Mouse (Mus musculus) lung, postnatal 0 days (tissue): ENCODE measurements at regions not wholly inside any gene's neighbourhood (a gene's known extent, or its start where the extent isn't known, plus 50 kb on each side); places are given as distances from the start of the nearest gene placed in this dataset.

Experiments
- CTCF ChIP-seq: IDR thresholded peaks from 2 replicates; pipeline ENCODE4 v1.5.1; 2016; ENCODE audit warnings: antibody characterized with exemption, mild to moderate bottlenecking
- EP300 ChIP-seq: IDR thresholded peaks from 2 replicates; pipeline ENCODE4 v1.6.1; 2016; ENCODE audit warnings: antibody characterized with exemption, mild to moderate bottlenecking, control low read depth

DNA sequence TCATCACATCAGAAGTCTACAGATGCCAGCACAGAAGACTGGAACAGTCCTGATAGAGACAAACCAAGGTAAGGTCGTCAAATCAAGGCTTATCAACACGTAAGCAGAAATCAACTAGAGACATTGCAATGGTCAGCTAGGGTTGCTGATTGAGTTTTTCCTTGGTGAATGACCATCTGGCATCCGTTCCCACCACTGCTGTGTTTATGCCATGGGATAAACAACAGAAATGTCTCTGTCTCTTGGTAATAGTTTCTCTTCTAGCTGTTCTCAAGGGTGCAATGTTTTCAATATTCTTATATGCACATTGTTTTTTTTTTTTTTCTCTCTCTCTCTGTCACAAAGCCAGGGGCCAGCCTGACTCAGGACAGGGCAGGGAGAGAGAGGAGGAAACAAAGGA, 110.2 kb upstream of the Plxnc1 start:
- no peak for TF ChIP-seq CTCF
- no peak for TF ChIP-seq EP300
